Mouse (Mus musculus) hindbrain, embryonic 13.5 days (tissue): ENCODE measurements around the gene Aplf. TPM values are rescaled to one million over a fixed set of nuclear protein-coding genes. Genes with fewer than 3 reads are reported as not detected.

Experiments used
- ATAC-seq: fragments of 200-750 bp; cut with Nextera tagmentation; 2 replicates; pipeline ENCODE4 v1.8.0; 2017; ENCODE audit warnings: moderate TSS enrichment; ENCODE audit not compliant: low FRiP score
- H3K27ac ChIP-seq: fragments of 300-500 bp; sonication (generic); 2 replicates; pipeline ENCODE4 v1.5.1; 2015; ENCODE audit warnings: inconsistent platforms, mild to moderate bottlenecking, moderate library complexity
- H3K27me3 ChIP-seq: fragments of 300-500 bp; sonication (generic); 2 replicates; pipeline ENCODE4 v1.6.1; 2015; ENCODE audit warnings: mild to moderate bottlenecking, inconsistent platforms
- H3K36me3 ChIP-seq: fragments of 300-500 bp; sonication (generic); 2 replicates; pipeline ENCODE4 v1.6.1; 2015; ENCODE audit warnings: mild to moderate bottlenecking, inconsistent platforms
- H3K4me1 ChIP-seq: fragments of 300-500 bp; sonication (generic); replicated peaks from 2 replicates; pipeline ENCODE4 v1.6.1; 2015; ENCODE audit warnings: inconsistent platforms
- H3K4me2 ChIP-seq: fragments of 300-500 bp; sonication (generic); 2 replicates; pipeline ENCODE4 v1.6.1; 2015; ENCODE audit warnings: inconsistent platforms, mild to moderate bottlenecking, moderate library complexity
- H3K4me3 ChIP-seq: fragments of 300-500 bp; sonication (generic); 2 replicates; pipeline ENCODE4 v1.5.1; 2015; ENCODE audit warnings: mild to moderate bottlenecking, inconsistent platforms
- H3K9ac ChIP-seq: fragments of 300-500 bp; sonication (generic); 2 replicates; pipeline ENCODE4 v1.6.1; 2015; ENCODE audit warnings: mild to moderate bottlenecking, inconsistent platforms
- H3K9me3 ChIP-seq: fragments of 300-500 bp; sonication (generic); 2 replicates; pipeline ENCODE4 v1.6.1; 2016; ENCODE audit warnings: inconsistent platforms
- WGBS: fragments of 180-500 bp; shearing (Covaris S2); methylation state at CpG from one replicate; pipeline ENCODE4 v1.1.7; 2015; 5-methylcytosine and 5-hydroxymethylcytosine counted together
- polyA plus RNA-seq: library from polyadenylated mRNA; unstranded; fragments of >200 nt; fragmentation: Nextera tagmentation; extraction: Ambion mirVana; gene quantifications from 2 replicates; pipeline ENCODE4 v1.2.1, GENCODE M21; 2015

The Aplf gene
- polyA plus RNA-seq = 9.9 and 10.0 TPM in 2 replicates

DNA sequence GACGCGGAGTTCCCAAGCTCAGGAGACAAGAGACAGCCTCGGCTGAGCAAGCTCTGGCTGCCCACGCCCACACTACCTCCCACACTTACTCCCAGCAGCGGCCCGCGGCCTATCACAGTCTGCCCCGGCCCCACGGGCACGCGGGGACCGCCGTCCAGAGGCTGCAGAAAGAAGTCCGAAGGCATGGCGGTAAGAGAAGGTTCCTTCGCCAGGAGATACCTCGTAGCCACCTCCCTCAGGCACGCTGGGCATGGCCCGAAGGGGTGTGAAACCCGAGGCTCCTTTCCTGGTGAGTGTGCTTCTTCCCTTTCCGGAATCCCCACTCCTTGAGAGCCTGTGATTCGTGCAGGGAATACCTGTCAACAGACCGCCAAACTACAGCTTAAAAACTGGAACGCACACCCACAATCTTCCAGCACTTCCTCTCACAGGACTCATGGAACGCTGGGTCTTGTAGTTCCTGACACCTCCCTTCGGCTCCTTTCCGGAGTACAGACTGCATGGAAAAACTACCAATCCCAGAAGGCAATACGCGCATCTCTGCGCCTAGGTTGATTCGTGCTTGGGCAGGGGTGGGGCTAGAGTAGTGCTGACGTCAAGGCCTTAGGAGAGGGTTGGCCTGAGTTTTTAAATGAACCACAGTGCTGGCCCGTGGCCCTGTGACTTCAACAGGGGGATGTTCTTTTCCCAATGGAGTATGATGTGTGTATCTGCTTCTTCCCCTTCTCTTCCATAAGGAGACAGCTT is at the start of gene Aplf:
TSS of gene Aplf (minus strand) at position 423 of the 747 bp plus-strand sequence.
- peak within 1 kb of the TSS; percentile 79 for H3K4me3 ChIP-seq

DNA sequence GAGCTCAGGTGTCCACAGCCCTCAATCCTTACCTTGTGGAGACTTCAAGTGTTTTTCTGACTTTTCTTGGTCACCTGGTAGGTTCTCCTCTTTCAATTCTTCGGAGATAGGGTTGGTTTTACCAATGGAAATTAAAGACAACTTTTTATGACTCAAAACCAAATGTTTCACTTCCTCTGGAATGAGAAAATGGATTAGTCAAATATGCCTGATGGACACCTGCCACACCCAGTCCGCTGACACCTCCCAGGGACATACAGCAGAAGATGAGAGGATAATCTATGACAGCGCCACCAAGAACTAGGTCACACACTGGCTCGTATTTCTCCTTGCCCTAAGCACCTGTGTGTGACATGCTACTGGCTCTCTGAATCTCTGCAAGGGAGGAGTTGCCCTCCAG is 42.1 kb upstream of the Aplf start:
- Histone ChIP-seq H3K4me2 (no peak overlapping the region), H3K27me3 (no peaks in the 10 kb centered on the region), H3K27ac (no peak overlapping the region), H3K9me3 (no peaks in the 10 kb centered on the region), H3K4me3 (no peak overlapping the region), H3K9ac (no peak overlapping the region), H3K4me1 (no peaks in the 10 kb centered on the region), H3K36me3 (no peaks in the 10 kb centered on the region)
- 90% methylated on average over 4 of the region's 4 CpGs for WGBS
- no peak for ATAC-seq

More for the DNA sequence above, at the start of gene Aplf:
- no peaks in the 10 kb centered on the region for H3K27me3 ChIP-seq
- peak within 1 kb of the TSS; percentile 63 for H3K27ac ChIP-seq
- peaks cover 27% of the 10 kb centered on the region for H3K4me1 ChIP-seq
- H3K9ac ChIP-seq = peak within 1 kb of the TSS; percentile 84
- peak within 1 kb of the TSS; percentile 98 for H3K4me2 ChIP-seq
- ATAC-seq = peak; percentile 100
- no peaks in the 10 kb centered on the region for H3K9me3 ChIP-seq
- WGBS = under 1% methylated on average over 33 of the region's 33 CpGs
- no peaks in the 10 kb centered on the region for H3K36me3 ChIP-seq

DNA sequence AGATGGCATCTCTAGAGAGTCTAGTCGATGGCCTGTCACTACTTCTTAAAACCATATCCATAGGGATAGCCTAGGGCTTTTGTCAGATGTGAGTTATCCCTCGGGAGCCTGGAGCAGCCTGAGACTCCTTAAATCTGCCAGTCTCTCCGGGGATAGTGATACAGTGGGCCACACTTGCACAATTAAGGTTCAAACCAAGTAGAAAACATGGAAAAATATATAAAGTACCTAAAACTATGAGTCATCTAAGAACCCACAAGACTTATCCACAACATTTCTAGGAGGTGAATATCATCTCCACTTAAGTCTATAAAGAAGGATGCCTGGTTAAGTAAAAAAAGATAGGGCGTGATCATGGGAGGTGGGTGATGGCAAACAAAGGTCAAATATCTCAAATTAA is 40.3 kb upstream of the Aplf start:
- H3K4me3 ChIP-seq = no peak overlapping the region
- no peaks in the 10 kb centered on the region for H3K4me1 ChIP-seq
- no peak for ATAC-seq
- no peaks in the 10 kb centered on the region for H3K36me3 ChIP-seq
- H3K27ac ChIP-seq = no peak overlapping the region
- 90% methylated on average over 4 of the region's 4 CpGs for WGBS
- no peaks in the 10 kb centered on the region for H3K27me3 ChIP-seq
- no peaks in the 10 kb centered on the region for H3K9me3 ChIP-seq
- no peak overlapping the region for H3K4me2 ChIP-seq
- H3K9ac ChIP-seq = no peak overlapping the region

DNA sequence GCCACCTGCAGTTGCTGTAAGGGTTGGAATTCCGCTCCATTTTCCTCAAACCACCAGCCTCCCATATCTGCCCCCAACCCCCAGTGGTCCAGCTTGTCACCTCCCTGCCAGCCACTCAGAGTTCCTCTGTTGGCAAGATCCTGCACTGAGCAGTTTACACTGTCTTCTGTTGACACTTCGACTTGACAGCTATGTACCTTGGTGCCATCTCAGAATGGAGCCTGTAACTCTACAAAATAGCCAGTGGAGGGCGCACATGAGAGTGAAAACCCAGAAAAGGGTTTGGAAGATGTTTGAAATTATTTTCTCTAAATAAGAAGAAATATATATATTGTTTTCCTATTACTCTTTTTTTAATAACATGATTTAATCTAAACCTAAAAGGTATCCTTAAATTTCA is 34.3 kb upstream of the Aplf start:
- no peak overlapping the region for H3K4me2 ChIP-seq
- no peaks in the 10 kb centered on the region for H3K9me3 ChIP-seq
- H3K9ac ChIP-seq = no peak overlapping the region
- whole genome bisulfite sequencing = 50% methylated on average over 3 of the region's 3 CpGs
- no peak for ATAC-seq
- H3K4me1 ChIP-seq = no peaks in the 10 kb centered on the region
- H3K4me3 ChIP-seq = no peak overlapping the region
- no peaks in the 10 kb centered on the region for H3K27me3 ChIP-seq
- no peaks in the 10 kb centered on the region for H3K36me3 ChIP-seq
- no peak overlapping the region for H3K27ac ChIP-seq

DNA sequence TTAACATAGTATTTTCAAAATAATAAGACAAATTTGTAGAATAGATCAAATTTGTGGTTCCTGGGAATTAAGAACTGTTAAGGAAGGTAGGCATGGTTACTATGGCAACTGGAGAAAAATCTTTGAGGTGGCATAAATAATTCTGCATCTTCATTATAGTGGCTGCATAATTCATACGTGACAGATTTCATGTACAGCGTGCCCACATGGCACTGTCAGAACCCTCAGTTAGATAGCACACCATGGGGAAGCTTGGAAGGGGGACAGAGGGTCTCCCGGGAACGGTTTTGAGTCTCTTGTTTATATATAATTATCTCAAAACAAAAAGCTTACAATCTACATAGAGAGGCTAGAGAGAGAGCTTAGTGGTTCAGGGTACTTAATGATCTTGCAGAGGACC is 24.6 kb upstream of the Aplf start:
- 92% methylated on average over 4 of the region's 4 CpGs for WGBS
- ATAC-seq = no peak
- Histone ChIP-seq H3K27me3 (no peaks in the 10 kb centered on the region), H3K36me3 (no peaks in the 10 kb centered on the region), H3K4me2 (no peak overlapping the region), H3K27ac (no peak overlapping the region), H3K4me1 (no peaks in the 10 kb centered on the region), H3K9ac (no peak overlapping the region), H3K4me3 (no peak overlapping the region), H3K9me3 (no peaks in the 10 kb centered on the region)

DNA sequence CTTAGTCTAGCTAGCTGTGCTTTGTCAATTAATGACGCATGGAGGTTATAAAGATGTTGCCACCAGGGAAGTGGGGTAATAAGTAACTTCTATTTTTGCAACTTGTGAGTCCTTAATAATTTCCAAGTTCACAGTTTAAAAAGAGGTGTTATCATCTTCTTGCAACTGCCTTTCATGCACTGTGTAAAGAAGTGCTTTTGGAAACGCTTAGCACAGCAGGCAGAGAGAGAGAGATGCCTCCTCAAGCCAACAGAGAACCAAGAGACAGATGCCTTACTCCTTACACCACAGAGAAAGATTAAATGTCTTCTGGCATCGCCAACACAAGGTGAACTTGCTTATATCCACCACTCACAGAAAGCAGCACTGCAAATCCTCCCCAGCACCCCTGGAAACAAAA is 24.0 kb upstream of the Aplf start:
- no peak overlapping the region for H3K4me3 ChIP-seq
- H3K9ac ChIP-seq = no peak overlapping the region
- no peak for ATAC-seq
- no peak overlapping the region for H3K4me2 ChIP-seq
- no peaks in the 10 kb centered on the region for H3K4me1 ChIP-seq
- WGBS = 89% methylated on average over 3 of the region's 3 CpGs
- no peak overlapping the region for H3K27ac ChIP-seq
- peaks cover 5% of the 10 kb centered on the region; the same call in 1 of the 2 replicates for H3K9me3 ChIP-seq
- H3K36me3 ChIP-seq = no peaks in the 10 kb centered on the region
- H3K27me3 ChIP-seq = no peaks in the 10 kb centered on the region

DNA sequence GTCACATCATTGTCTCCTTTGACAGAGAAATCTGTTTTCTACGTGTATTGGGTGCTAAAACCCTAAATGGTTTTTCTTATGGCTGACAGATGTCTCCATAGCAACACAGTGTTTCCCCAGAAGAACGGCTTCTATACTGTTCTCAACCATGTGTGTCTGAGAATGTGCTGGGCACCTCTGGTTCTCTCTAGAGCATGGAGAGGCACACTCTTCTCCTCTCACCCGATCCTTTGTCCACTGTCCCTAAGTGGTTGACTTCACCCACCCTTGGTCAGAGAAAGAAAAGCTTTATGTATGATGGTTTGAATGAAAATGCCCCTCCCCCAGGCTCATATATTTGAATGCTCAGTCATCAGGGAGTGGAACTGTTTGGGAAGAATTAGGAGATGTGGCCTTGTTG is 8.4 kb upstream of the Aplf start:
- Histone ChIP-seq H3K27me3 (no peaks in the 10 kb centered on the region), H3K27ac (no peak overlapping the region), H3K9ac (no peak overlapping the region), H3K36me3 (no peaks in the 10 kb centered on the region), H3K9me3 (no peaks in the 10 kb centered on the region), H3K4me3 (no peak overlapping the region), H3K4me1 (peaks cover 5% of the 10 kb centered on the region; the same call in 1 of the 2 replicates), H3K4me2 (no peak overlapping the region)
- peak; percentile 63; the same call in 1 of the 2 replicates for ATAC-seq
- 26% methylated on average over 3 of the region's 3 CpGs for WGBS

DNA sequence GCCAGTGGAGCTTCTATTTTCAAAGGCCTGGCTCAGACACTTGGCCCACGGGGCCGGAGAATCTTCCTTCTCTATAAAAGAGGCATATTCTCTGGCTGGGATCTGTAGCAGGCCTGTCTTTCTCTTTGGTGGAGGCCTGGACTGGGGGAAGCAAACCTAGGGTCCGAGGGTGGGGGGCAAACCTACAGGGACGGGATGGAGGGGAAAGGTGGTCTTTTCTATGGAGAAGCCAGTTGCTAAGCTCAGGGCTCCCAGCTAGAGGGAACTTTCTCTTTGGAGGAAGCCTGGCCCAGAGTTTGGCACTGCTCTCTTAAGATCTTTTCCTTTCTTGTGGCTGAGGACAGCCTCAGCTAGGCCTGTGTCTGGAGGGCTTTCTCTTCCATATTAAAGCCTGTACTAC is 668 bp upstream of the Aplf start:
- peak overlapping the region; percentile 57 for H3K9ac ChIP-seq
- no peaks in the 10 kb centered on the region for H3K36me3 ChIP-seq
- no peak for ATAC-seq
- H3K27me3 ChIP-seq = no peaks in the 10 kb centered on the region
- H3K9me3 ChIP-seq = no peaks in the 10 kb centered on the region
- H3K27ac ChIP-seq = no peak overlapping the region
- peak overlapping the region; percentile 79 for H3K4me3 ChIP-seq
- H3K4me2 ChIP-seq = peak overlapping the region; percentile 98
- WGBS = 48% methylated on average over 4 of the region's 4 CpGs
- H3K4me1 ChIP-seq = peaks cover 27% of the 10 kb centered on the region

DNA sequence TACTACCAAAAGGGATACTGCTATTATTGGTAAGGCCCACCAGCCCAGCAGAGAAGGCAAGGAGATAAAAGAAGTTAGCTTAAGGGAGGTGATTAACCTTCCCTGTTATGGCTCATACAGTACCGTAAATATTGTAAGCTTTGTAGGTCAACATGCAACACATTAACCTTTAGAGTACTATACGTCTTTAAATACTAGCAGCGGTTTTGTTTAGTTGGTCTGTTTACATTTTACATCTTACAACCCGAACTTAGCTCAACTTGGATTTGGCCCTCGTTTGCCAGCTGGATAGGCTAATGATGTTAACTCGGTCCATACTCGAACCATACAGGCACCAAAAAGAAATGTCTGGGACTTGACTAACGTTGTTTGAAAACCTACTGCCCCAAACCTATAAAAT is 640 bp downstream of the Aplf start:
- H3K27me3 ChIP-seq = no peaks in the 10 kb centered on the region
- H3K9ac ChIP-seq = peak overlapping the region; percentile 84
- no peaks in the 10 kb centered on the region for H3K9me3 ChIP-seq
- H3K4me3 ChIP-seq = peak overlapping the region; percentile 79
- H3K36me3 ChIP-seq = no peaks in the 10 kb centered on the region
- no peak overlapping the region for H3K27ac ChIP-seq
- 18% methylated on average over 8 of the region's 8 CpGs for WGBS
- peak overlapping the region; percentile 98 for H3K4me2 ChIP-seq
- no peak for ATAC-seq
- H3K4me1 ChIP-seq = peaks cover 27% of the 10 kb centered on the region

DNA sequence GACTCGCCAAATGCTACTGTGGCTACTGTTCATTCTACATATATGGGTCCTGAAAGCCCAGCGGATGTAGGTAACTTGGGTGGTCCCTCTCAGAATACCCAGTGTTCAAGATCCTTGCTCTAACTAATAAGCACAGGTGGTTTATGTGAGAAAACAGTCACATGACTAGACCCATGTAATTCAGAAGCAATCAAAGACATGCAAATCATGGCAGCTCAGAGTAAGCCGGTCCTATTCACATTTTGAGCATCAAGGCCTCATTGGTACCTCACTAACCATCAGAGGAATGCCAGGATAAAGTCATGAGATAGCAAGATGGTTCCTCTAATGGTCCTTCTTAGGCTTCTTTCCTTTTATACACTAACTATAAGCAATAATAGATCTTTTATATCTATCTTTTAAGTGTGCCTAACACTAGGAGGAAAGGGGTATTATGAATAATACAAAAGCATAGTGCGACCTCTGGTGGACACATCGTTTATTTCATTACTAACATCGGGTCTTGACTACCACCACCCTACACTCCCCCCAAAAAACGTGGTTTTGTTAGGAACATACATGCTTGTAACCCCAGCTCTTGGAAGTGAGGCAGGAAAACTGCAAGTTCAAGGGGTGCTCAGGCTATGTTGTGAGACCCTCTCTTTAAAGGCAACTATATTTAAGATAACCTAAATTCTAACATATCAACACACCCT is 2.0 kb downstream of the Aplf start:
- 31% methylated on average over 7 of the region's 7 CpGs for WGBS
- Histone ChIP-seq H3K27ac (no peak overlapping the region), H3K9me3 (no peaks in the 10 kb centered on the region), H3K4me1 (peaks cover 27% of the 10 kb centered on the region), H3K9ac (no peak overlapping the region), H3K36me3 (peaks cover 3% of the 10 kb centered on the region; the same call in 1 of the 2 replicates), H3K4me2 (peak overlapping the region; percentile 3; the same call in 1 of the 2 replicates), H3K4me3 (no peak overlapping the region), H3K27me3 (no peaks in the 10 kb centered on the region)
- no peak for ATAC-seq

DNA sequence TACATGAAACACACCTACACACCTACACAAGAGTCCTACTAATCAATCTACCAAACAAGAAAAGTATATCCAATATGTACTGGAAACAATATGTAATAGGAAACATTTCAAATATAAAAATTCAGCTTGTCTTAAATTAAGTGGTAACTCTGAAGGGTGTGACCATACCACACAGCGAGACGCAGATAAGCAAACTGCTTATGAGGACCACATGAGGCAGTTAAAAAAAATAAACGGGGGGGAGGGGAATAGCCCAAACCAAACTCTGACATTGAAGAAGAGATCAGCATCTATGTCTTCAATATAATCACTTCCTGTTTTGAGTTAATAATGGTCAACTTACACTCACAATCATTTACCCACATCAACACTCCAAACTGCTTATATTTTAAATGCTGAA is 3.3 kb downstream of the Aplf start:
- peaks cover 3% of the 10 kb centered on the region; the same call in 1 of the 2 replicates for H3K36me3 ChIP-seq
- 91% methylated on average over 3 of the region's 3 CpGs for WGBS
- H3K27ac ChIP-seq = no peak overlapping the region
- no peak overlapping the region for H3K4me3 ChIP-seq
- no peak for ATAC-seq
- no peak overlapping the region for H3K4me2 ChIP-seq
- no peaks in the 10 kb centered on the region for H3K9me3 ChIP-seq
- H3K27me3 ChIP-seq = no peaks in the 10 kb centered on the region
- no peak overlapping the region for H3K9ac ChIP-seq
- peaks cover 27% of the 10 kb centered on the region for H3K4me1 ChIP-seq

DNA sequence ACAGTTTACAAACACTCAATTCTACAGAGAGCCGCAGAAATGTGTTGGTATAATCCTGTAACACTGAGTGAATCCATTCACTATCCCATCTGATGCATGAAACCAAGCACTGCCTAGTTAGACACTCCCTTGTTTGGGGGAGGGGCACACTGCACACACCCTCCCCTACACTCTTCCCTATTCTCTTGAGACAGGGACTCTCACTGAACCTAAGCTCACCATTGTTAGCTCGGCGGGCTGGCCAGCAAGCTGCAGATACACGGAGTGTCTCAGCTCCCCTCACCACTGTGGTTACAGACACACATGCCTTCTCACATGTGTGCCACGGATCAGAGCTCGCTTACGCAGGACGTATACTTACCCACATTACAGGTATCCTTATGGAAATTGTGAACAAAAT is 4.2 kb downstream of the Aplf start:
- H3K9me3 ChIP-seq = no peaks in the 10 kb centered on the region
- H3K4me1 ChIP-seq = peaks cover 24% of the 10 kb centered on the region
- no peak overlapping the region for H3K4me3 ChIP-seq
- no peak overlapping the region for H3K4me2 ChIP-seq
- no peaks in the 10 kb centered on the region for H3K27me3 ChIP-seq
- H3K27ac ChIP-seq = no peak overlapping the region
- H3K9ac ChIP-seq = no peak overlapping the region
- 60% methylated on average over 8 of the region's 8 CpGs for WGBS
- H3K36me3 ChIP-seq = peaks cover 3% of the 10 kb centered on the region; the same call in 1 of the 2 replicates
- no peak for ATAC-seq
